Comparison of ENCODE assay signal across 8 mouse cellular contexts in genomic region chr11:47379630-47379958, GRCm38 (mm10).
DNase-seq lines count a peak whose midpoint lies in the region; ATAC-seq and TF ChIP-seq lines count a peak whose summit lies in the region.

No protein-coding gene starts in this region.

- no peak for DNase-seq in heart, postnatal 4 days
- no peak for DNase-seq in midbrain, embryonic 14.5 days
- DNase-seq in urinary bladder, postnatal 10 days (ENCODE audit: low spot score), result no peak

- H3K36me3 ChIP-seq in heart, embryonic 14.5 days (ENCODE audit: control insufficient read depth, insufficient read depth, low read length), result no peaks in the 10 kb centered on the region
- H3K36me3 ChIP-seq in hindbrain, embryonic 13.5 days, result no peaks in the 10 kb centered on the region
- H3K36me3 ChIP-seq in midbrain, embryonic 14.5 days (ENCODE audit: control insufficient read depth, insufficient read depth, low read length), result no peaks in the 10 kb centered on the region

- H3K4me1 ChIP-seq in heart, embryonic 14.5 days (ENCODE audit: control insufficient read depth in 2 of 2, insufficient read depth in 2 of 2, low read length in 2 of 2), result peaks cover 4 to 14% of the 10 kb centered on the region in 2 experiments
- H3K4me1 ChIP-seq in cortical plate, adult 2 months (ENCODE audit: control insufficient read depth, insufficient read depth, low read length), result peaks cover 5% of the 10 kb centered on the region; the same call in 1 of the 2 replicates
- H3K4me1 ChIP-seq in hindbrain, embryonic 13.5 days (replicated peaks), result peaks cover 13% of the 10 kb centered on the region
- H3K4me1 ChIP-seq in midbrain, embryonic 14.5 days (ENCODE audit: control insufficient read depth, insufficient read depth, low read length), result peaks cover 8% of the 10 kb centered on the region; the same call in 1 of the 2 replicates

- peak overlapping the region; percentile 79 for H3K4me2 ChIP-seq in heart, embryonic 14.5 days (ENCODE audit: low read length)
- H3K4me2 ChIP-seq in hindbrain, embryonic 13.5 days, result peak overlapping the region; percentile 56
- peak overlapping the region; percentile 73 for H3K4me2 ChIP-seq in midbrain, embryonic 14.5 days (ENCODE audit: low read length)

- H3K9me3 ChIP-seq in heart, embryonic 14.5 days (ENCODE audit: control insufficient read depth, low read length), result no peaks in the 10 kb centered on the region
- no peaks in the 10 kb centered on the region for H3K9me3 ChIP-seq in hindbrain, embryonic 13.5 days
- no peaks in the 10 kb centered on the region for H3K9me3 ChIP-seq in midbrain, embryonic 14.5 days (ENCODE audit: control insufficient read depth, low read length)

- no peak for TF ChIP-seq CTCF in cortical plate, adult 2 months (IDR thresholded peaks at IDR 0.05; ENCODE audit: extremely low read depth, insufficient read depth, low read length)

- H3K27me3 ChIP-seq in heart, embryonic 14.5 days (ENCODE audit: control insufficient read depth, insufficient read depth, low read length), result no peaks in the 10 kb centered on the region
- H3K27me3 ChIP-seq in hindbrain, embryonic 13.5 days, result 0 out of 2 replicates have a peak, but pooled peaks cover 5% of the 10 kb centered on the region
- no peaks in the 10 kb centered on the region for H3K27me3 ChIP-seq in midbrain, embryonic 14.5 days (ENCODE audit: control insufficient read depth, insufficient read depth, low read length)

- no peak for ATAC-seq in heart, embryonic 14.5 days (ENCODE audit: insufficient number of reproducible peaks, insufficient read depth, low FRiP score, low read depth)
- ATAC-seq in hindbrain, embryonic 13.5 days (ENCODE audit: low FRiP score), result 0 out of 2 replicates have a peak, but pooled peaks have one; percentile 3
- peak; percentile 15; the same call in 1 of the 2 replicates for ATAC-seq in midbrain, embryonic 14.5 days (ENCODE audit: low FRiP score, low TSS enrichment)
- ATAC-seq in megakaryocyte, adult 5-6 weeks (ENCODE audit: poor library complexity, severe bottlenecking), result no peak
- no peak for ATAC-seq in erythroid progenitor cell, adult 5-6 weeks (replicated peaks; ENCODE audit: low FRiP score, poor library complexity, severe bottlenecking)

- peak overlapping the region; percentile 83 for H3K9ac ChIP-seq in heart, embryonic 14.5 days (ENCODE audit: low read length)
- 0 out of 2 replicates have a peak overlapping the region, but pooled peaks have one; percentile 67 for H3K9ac ChIP-seq in hindbrain, embryonic 13.5 days
- H3K9ac ChIP-seq in midbrain, embryonic 14.5 days (replicated peaks; ENCODE audit: low read length), result 0 out of 2 replicates have a peak overlapping the region, but pooled peaks have one; percentile 62

- no peak for TF ChIP-seq POLR2A in cortical plate, adult 2 months (IDR thresholded peaks at IDR 0.05; ENCODE audit: extremely low read depth, insufficient read depth, low read length)

- peak overlapping the region; percentile 52 to 55 for H3K4me3 ChIP-seq in heart, embryonic 14.5 days (ENCODE audit: control insufficient read depth in 1 of 2, insufficient read depth in 1 of 2, low read depth in 1 of 2, low read length in 2 of 2)
- H3K4me3 ChIP-seq in cortical plate, adult 2 months (ENCODE audit: insufficient read depth, low read length), result peak overlapping the region; percentile 11; the same call in 1 of the 2 replicates
- peak overlapping the region; percentile 34 for H3K4me3 ChIP-seq in hindbrain, embryonic 13.5 days
- H3K4me3 ChIP-seq in midbrain, embryonic 14.5 days (replicated peaks; ENCODE audit: low read depth, low read length), result peak overlapping the region; percentile 31; the same call in 1 of the 2 replicates

- H3K27ac ChIP-seq in heart, embryonic 14.5 days (replicated peaks in 1 of 2; ENCODE audit: control insufficient read depth in 1 of 2, insufficient read depth in 1 of 2, low read depth in 2 of 2, low read length in 2 of 2), result peak overlapping the region; percentile 95 to 96
- H3K27ac ChIP-seq in cortical plate, adult 2 months (ENCODE audit: insufficient read depth, low read length), result no peak overlapping the region
- 0 out of 2 replicates have a peak overlapping the region, but pooled peaks have one; percentile 13 for H3K27ac ChIP-seq in hindbrain, embryonic 13.5 days
- no peak overlapping the region for H3K27ac ChIP-seq in midbrain, embryonic 14.5 days (replicated peaks; ENCODE audit: low read depth, low read length)

- WGBS in heart, embryonic 14.5 days, result 29% methylated on average over 4 of the region's 4 CpGs
- WGBS in hindbrain, embryonic 13.5 days, result 51% methylated on average over 4 of the region's 4 CpGs
- WGBS in midbrain, embryonic 14.5 days, result 39% methylated on average over 4 of the region's 4 CpGs

Comparison
In these comparisons a context has a peak if more than half of its experiments do, and no peak if none do; other contexts are left out.
1. ATAC-seq: peak in hindbrain, embryonic 13.5 days (single experiment) and midbrain, embryonic 14.5 days (single experiment); none in heart, embryonic 14.5 days (single experiment), megakaryocyte, adult 5-6 weeks (single experiment) and erythroid progenitor cell, adult 5-6 weeks (single experiment).
2. H3K27ac ChIP-seq: peak in heart, embryonic 14.5 days (2 of 2) and hindbrain, embryonic 13.5 days (single experiment); none in cortical plate, adult 2 months (single experiment) and midbrain, embryonic 14.5 days (single experiment).
3. Peak in every context shown above with its lines, with median percentiles within 50 percentile points of each other: H3K4me2 ChIP-seq, H3K4me3 ChIP-seq and H3K9ac ChIP-seq.